Mouse (Mus musculus) stomach, embryonic 16.5 days (tissue): ENCODE results near the gene Chrdl2. TPM values are rescaled to one million over a fixed set of nuclear protein-coding genes. Genes with fewer than 3 reads are reported as not detected.
A peak's percentile ranks its signal among the peaks of the same experiment; 100 is the strongest.
"Not testable (repeated sequence)": the region's sequence is repeated elsewhere in the genome, so short reads cannot be mapped to it uniquely, and the experiment has no call there.

Experiments
- ATAC-seq: fragments of 200-750 bp; cut with Nextera tagmentation; 2 replicates; pipeline ENCODE4 v1.8.0; 2017; ENCODE audit warnings: moderate number of reproducible peaks, moderate TSS enrichment; ENCODE audit not compliant: insufficient read depth, low FRiP score
- H3K27ac ChIP-seq: fragments of 300-500 bp; sonication (generic); 2 replicates; pipeline ENCODE4 v1.5.1; 2014; ENCODE audit warnings: low read length
- H3K27me3 ChIP-seq: fragments of 300-500 bp; sonication (generic); 2 replicates; pipeline ENCODE4 v1.6.1; 2014; ENCODE audit warnings: low read length, control low read depth, mixed read lengths; ENCODE audit not compliant: control insufficient read depth, insufficient read depth
- H3K36me3 ChIP-seq: fragments of 300-500 bp; sonication (generic); 2 replicates; pipeline ENCODE4 v1.6.1; 2014; ENCODE audit warnings: low read length; ENCODE audit not compliant: control insufficient read depth, insufficient read depth
- H3K4me1 ChIP-seq: fragments of 300-500 bp; sonication (generic); 2 replicates; pipeline ENCODE4 v1.6.1; 2014; ENCODE audit warnings: low read length, control low read depth, mixed read lengths; ENCODE audit not compliant: control insufficient read depth, insufficient read depth
- H3K4me2 ChIP-seq: fragments of 300-500 bp; sonication (generic); 2 replicates; pipeline ENCODE4 v1.6.1; 2014; ENCODE audit warnings: low read depth, low read length, mixed read lengths
- H3K4me3 ChIP-seq: fragments of 300-500 bp; sonication (generic); replicated peaks from 2 replicates; pipeline ENCODE4 v1.5.1; 2014; ENCODE audit warnings: mild to moderate bottlenecking, low read length
- H3K9ac ChIP-seq: fragments of 300-500 bp; sonication (generic); 2 replicates; pipeline ENCODE4 v1.6.1; 2014; ENCODE audit warnings: low read length
- H3K9me3 ChIP-seq: fragments of 300-500 bp; sonication (generic); replicated peaks from 2 replicates; pipeline ENCODE4 v1.6.1; 2016; ENCODE audit warnings: low read length, control low read depth; ENCODE audit not compliant: control insufficient read depth
- WGBS: fragments of 180-500 bp; shearing (Covaris S2); extraction: QIAGEN DNeasy Blood & Tissue Kit; methylation state at CpG from one replicate; pipeline ENCODE4 v1.1.7; 2014; 5-methylcytosine and 5-hydroxymethylcytosine counted together
- polyA plus RNA-seq: library from polyadenylated mRNA; unstranded; fragments of >200 nt; fragmentation: Nextera tagmentation; extraction: Ambion mirVana; gene quantifications from 2 replicates; pipeline ENCODE4 v1.2.1, GENCODE M21; 2015

The Chrdl2 gene
- polyA plus RNA-seq: 0.48 and 0.90 TPM in 2 replicates

DNA sequence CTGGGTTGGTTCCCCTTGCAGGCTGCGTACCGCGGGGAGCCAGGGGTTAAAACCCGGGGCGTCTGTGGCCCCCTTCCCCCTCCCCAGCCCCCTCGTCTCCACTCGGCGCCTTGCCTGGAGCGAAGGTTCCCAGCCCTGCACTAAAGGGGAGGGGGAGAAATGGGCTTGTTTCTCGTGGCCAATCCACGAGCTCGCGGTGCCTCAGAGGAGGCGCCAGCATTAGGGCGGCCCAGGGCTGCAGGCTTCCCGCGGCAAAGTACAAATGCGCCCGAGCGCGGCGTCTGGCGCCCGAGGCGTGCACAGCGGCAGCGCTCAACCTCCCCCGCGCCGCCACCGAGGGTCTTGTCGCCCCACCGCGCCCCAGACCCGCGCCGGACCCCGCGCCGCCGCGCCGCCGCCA is at the start of gene Chrdl2:
Gene Chrdl2, plus strand, starts transcription at position 383 of the 400 bp plus-strand sequence.
- ATAC-seq: peak; percentile 59; the same call in 1 of the 2 replicates
- Histone ChIP-seq H3K27ac (no peak within 1 kb of the TSS), H3K4me3 (peak within 1 kb of the TSS; percentile 55), H3K4me1 (peaks cover 7% of the 10 kb centered on the region), H3K9me3 (no peaks in the 10 kb centered on the region), H3K36me3 (no peaks in the 10 kb centered on the region), H3K27me3 (peaks cover 56% of the 10 kb centered on the region), H3K4me2 (peak within 1 kb of the TSS; percentile 95), H3K9ac (peak within 1 kb of the TSS; percentile 56)
- WGBS: 1% methylated on average over 36 of the region's 44 CpGs

DNA sequence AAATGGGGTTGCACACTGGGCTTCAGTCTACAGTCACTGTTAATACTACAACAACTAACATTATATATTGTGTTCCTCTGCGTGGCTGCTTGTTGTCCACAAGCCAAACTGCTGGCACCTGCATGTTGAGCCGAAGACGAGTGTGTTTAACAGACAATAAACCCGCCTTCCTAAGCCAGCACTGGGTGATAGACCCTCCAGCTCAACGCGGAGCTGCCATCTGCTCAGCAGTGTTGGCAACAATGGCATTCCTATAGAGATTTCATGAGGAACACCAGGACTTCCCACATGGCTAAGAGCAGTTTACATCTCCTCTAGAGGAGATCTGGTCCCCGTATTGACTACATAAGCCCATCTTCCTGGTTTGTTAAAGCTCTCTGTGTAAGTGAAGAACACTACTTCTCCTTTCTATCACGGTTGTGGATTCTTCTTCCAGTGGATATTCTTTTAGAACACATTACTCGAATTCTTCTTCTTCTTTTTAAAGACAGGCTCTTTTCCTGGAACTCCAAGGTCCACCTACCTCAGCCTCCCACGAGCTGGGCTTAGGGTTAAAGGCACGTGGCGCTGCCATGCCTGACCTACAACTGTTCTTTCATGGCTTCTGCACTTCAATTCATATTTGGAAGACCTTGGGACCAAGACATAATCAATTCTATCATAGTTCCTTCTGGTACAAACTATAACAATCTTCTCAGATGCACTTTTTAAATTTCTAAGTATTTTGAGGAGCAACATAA is 48.6 kb upstream of the Chrdl2 start:
- Histone ChIP-seq H3K4me2 (no peak overlapping the region), H3K4me3 (no peak overlapping the region), H3K4me1 (peaks cover 7% of the 10 kb centered on the region), H3K9ac (no peak overlapping the region), H3K27me3 (no peaks in the 10 kb centered on the region), H3K27ac (no peak overlapping the region), H3K36me3 (peaks cover 4% of the 10 kb centered on the region; the same call in 1 of the 2 replicates), H3K9me3 (no peaks in the 10 kb centered on the region)
- 80% methylated on average over 12 of the region's 12 CpGs for WGBS
- ATAC-seq: no peak

DNA sequence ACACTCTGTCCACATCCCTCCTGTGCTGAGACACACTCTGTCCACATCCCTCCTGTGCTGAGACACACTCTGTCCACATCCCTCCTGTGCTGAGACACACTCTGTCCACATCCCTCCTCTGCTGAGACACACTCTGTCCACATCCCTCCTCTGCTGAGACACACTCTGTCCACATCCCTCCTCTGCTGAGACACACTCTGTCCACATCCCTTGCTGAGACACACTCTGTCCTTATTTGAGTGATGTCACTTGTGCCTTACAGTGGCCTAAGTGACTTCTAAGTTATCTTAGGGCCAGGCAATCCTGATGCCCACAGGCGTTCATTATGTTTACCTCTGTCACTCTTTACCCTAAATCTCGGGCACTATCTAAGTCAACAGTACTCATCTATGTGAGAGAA is 45.4 kb upstream of the Chrdl2 start:
- peaks cover 22% of the 10 kb centered on the region for H3K4me1 ChIP-seq
- H3K4me2 ChIP-seq, H3K9me3 ChIP-seq, H3K4me3 ChIP-seq, H3K27me3 ChIP-seq, ATAC-seq, H3K27ac ChIP-seq, H3K9ac ChIP-seq, H3K36me3 ChIP-seq: not testable (repeated sequence)
- WGBS: 32% methylated on average over 2 of the region's 2 CpGs

DNA sequence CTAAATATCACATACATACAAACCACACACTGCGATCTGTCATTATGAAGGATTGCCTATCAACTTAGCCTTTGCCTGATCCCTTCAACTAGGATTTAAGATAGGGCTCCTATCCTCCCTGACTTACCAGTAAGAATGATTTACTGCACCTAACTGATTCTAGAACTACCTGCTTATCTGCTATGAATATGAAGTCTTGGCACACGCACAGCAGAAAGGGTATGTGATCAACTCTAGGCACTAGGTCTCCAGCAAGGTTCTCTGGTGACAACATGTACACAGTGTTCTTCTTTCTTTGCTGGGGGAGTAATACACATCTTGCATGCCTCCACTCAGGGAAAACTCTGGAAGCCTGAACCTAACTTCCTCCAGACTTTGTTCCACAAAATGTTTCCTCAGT is 44.5 kb upstream of the Chrdl2 start:
- no peak overlapping the region for H3K27ac ChIP-seq
- H3K4me2 ChIP-seq: no peak overlapping the region
- no peaks in the 10 kb centered on the region for H3K9me3 ChIP-seq
- no peaks in the 10 kb centered on the region for H3K36me3 ChIP-seq
- H3K4me1 ChIP-seq: peaks cover 30% of the 10 kb centered on the region
- ATAC-seq: no peak
- no peak overlapping the region for H3K4me3 ChIP-seq
- H3K9ac ChIP-seq: no peak overlapping the region
- 79% methylated on average over 2 of the region's 2 CpGs for WGBS
- H3K27me3 ChIP-seq: no peaks in the 10 kb centered on the region

DNA sequence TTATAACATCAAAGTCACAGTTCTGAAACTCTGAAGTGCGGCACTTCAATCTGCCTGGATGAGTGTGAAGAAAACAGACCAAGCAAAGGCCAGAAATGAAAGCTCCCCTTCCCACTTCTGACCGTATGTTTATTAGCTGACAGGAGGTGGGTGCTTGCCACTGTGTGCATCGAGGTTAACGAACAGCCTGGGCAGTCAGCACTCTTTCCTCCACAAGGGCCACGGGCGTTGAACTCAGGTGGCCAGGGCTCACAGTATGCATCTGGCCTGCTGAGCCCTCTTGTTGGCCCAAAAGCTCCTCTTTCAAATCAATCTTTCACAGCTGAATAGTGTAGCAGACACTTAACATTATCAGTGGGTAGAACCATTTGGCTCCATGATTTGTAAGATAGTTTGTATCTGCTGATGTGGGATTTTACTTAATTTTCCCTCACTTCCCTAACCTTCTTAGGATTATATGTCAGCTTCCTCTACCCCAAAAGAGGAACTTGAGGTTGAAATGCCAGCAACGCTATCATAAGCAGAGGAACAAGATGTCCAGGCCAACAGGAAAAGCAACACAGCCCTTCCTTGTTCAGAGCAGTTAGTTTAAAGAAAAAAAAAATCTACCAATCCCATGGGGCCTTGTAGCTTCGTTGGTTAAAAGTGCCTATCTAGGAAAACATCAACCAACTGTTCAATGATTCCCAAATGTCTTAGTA is 43.3 kb upstream of the Chrdl2 start:
- Histone ChIP-seq H3K36me3 (no peaks in the 10 kb centered on the region), H3K27me3 (no peaks in the 10 kb centered on the region), H3K4me3 (no peak overlapping the region), H3K9me3 (no peaks in the 10 kb centered on the region), H3K9ac (no peak overlapping the region), H3K4me2 (no peak overlapping the region), H3K4me1 (peaks cover 34% of the 10 kb centered on the region), H3K27ac (peak overlapping the region; percentile 67)
- no peak for ATAC-seq
- 66% methylated on average over 8 of the region's 8 CpGs for WGBS

DNA sequence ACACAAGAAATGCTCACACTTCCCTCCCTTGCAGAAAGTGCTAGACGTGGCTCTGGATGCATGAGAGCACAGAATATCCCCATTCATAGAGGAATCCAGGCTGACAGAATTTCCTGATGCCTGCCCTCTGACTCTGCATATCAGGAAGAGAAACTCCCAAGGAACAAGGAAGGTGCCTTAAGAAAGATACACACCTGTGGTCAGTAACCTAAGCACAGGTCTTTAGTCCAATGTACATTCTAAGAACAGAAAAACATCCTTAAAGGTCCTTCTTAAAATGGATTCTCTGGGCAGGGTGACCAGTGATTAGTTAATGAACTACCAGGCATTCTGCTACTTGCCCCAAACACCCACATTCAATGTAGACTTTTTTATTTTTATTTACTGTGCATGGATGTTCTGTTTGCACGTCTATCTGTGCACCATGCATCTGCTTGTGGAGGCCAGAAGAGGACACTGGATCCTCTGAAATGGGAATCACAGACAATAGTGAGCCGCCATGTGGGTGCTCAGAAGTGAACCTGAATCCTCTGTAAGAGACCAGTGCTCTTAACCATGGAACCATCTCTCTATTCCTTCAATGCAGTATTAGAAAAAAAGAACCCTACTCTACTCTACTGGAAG is 42.6 kb upstream of the Chrdl2 start:
- no peak overlapping the region for H3K9ac ChIP-seq
- H3K27me3 ChIP-seq: no peaks in the 10 kb centered on the region
- H3K36me3 ChIP-seq: no peaks in the 10 kb centered on the region
- peak overlapping the region; percentile 42 for H3K27ac ChIP-seq
- H3K4me2 ChIP-seq: no peak overlapping the region
- no peaks in the 10 kb centered on the region for H3K9me3 ChIP-seq
- 76% methylated on average over 3 of the region's 3 CpGs for WGBS
- no peak overlapping the region for H3K4me3 ChIP-seq
- ATAC-seq: no peak
- H3K4me1 ChIP-seq: peaks cover 34% of the 10 kb centered on the region

DNA sequence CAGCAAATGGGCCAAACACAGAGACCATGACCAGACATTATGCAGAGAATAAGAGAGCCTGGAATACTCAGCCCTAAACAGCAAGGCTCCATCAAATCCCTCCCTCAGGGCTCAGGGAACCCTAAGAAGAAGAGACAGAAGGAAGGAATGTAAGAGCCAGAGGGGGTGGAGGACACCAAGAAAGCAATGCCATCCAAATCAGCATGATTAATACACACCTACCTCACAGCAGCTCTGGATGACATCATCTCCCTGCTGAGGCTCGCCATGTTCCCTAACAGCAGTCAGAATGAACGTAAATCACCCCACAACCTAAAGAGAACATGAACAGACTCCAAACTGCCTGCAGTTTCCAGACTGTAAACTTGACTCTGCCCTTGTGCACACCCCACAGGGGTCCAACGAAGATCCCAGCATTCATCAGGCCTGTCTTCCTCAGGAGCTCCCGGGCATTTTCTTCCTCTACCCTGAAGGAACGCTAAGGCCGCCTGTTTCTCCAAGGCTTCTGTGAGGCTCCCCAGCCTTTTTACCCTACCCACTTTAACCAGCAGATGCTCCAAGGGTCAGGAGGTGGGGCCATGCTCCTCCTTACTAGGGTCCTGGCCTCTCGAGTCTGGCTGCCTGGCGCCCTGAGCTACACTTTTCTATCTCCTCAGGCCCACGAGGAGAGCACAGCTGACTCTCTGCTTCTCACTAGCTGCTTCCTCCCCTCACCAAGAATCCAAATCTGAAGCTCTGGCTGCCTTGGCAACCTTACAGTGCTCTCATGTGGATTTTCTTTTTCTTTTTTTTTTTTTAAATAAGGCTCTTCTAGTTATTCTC is 40.7 kb upstream of the Chrdl2 start:
- no peaks in the 10 kb centered on the region for H3K27me3 ChIP-seq
- peaks cover 34% of the 10 kb centered on the region for H3K4me1 ChIP-seq
- H3K36me3 ChIP-seq: no peaks in the 10 kb centered on the region
- H3K4me2 ChIP-seq: peak overlapping the region; percentile 36
- H3K9me3 ChIP-seq: no peaks in the 10 kb centered on the region
- WGBS: 21% methylated on average over 9 of the region's 9 CpGs
- H3K4me3 ChIP-seq: no peak overlapping the region; the same call in 1 of the 2 replicates
- H3K9ac ChIP-seq: peak overlapping the region; percentile 60
- peak; percentile 62; the same call in 1 of the 2 replicates for ATAC-seq
- H3K27ac ChIP-seq: peak overlapping the region; percentile 86

DNA sequence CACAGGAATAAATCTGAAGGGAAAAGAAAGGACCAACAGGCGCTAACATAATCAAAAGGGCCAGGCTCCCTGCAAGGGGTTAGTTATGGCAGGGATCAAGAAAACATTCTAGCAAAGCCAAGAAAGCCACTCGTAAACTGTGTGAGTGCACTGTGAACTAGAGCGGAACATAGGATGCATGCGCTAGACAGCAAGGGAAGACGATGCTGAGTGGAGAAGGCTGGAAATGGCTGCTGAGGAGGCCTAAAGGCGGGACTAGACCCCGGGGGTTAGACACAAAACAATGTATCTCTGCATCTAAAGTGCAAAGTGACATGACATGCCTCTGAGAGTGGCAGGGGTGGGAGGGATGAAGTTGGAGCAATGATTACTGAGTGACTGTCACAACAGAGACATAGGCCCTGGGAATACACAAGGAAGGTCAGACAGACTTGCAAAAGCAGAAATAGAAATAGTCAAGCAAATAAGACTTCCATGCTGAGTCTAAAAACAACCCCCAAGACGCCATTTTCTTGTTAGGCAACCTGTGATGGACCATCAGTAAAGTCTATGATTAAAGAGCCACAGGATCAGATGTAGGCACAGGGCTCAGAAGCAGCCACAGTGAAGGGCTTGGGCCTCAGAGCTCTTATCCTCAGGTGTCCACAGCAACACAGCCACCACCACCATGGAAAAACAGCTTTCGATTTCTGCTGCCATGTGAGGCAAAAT is 39.8 kb upstream of the Chrdl2 start:
- Histone ChIP-seq H3K27ac (peak overlapping the region; percentile 40), H3K9ac (no peak overlapping the region), H3K4me2 (no peak overlapping the region; the same call in 1 of the 2 replicates), H3K4me1 (peaks cover 32% of the 10 kb centered on the region), H3K9me3 (no peaks in the 10 kb centered on the region), H3K4me3 (no peak overlapping the region), H3K36me3 (no peaks in the 10 kb centered on the region), H3K27me3 (no peaks in the 10 kb centered on the region)
- 57% methylated on average over 9 of the region's 9 CpGs for WGBS
- ATAC-seq: no peak
